Mouse (Mus musculus): ENCODE results near the gene Pakap. TPM values are rescaled to one million over a fixed set of nuclear protein-coding genes. Genes with fewer than 3 reads are reported as not detected.

Pakap gene
- polyA plus RNA-seq, 1 experiment from 2014 or later: 25.3 TPM

- WGBS: 89% methylated on average over 1 of the region's 1 CpGs
- H3K4me3 ChIP-seq: no peak overlapping the region
- no peak for DNase-seq (ENCODE audit: low spot score)
- H3K36me3 ChIP-seq: no peaks in the 10 kb centered on the region
- no peak overlapping the region for H3K27ac ChIP-seq
- H3K9me3 ChIP-seq: no peaks in the 10 kb centered on the region
- H3K4me1 ChIP-seq (replicated peaks): peaks cover 24% of the 10 kb centered on the region
- peaks cover 16% of the 10 kb centered on the region for H3K27me3 ChIP-seq (ENCODE audit: insufficient read depth, poor library complexity, severe bottlenecking)
Measured at GRCm38 (mm10) chr4:57719370-57719769, 151.4 kb downstream of the Pakap start.

GRCm38 (mm10) chr4:57720869-57721361, 152.9 kb downstream of the Pakap start:
- 0 out of 2 replicates have a peak, but pooled peaks cover 4% of the 10 kb centered on the region for H3K27me3 ChIP-seq (ENCODE audit: insufficient read depth, poor library complexity, severe bottlenecking)
- H3K4me1 ChIP-seq (replicated peaks): peaks cover 25% of the 10 kb centered on the region
- no peaks in the 10 kb centered on the region for H3K9me3 ChIP-seq
- no peak overlapping the region for H3K4me3 ChIP-seq
- 23% methylated on average over 7 of the region's 7 CpGs for WGBS
- peak overlapping the region; percentile 45; the same call in 1 of the 2 replicates for H3K27ac ChIP-seq
- H3K36me3 ChIP-seq: no peaks in the 10 kb centered on the region
- DNase-seq (ENCODE audit: low spot score): peak; percentile 32

- DNase-seq (ENCODE audit: low spot score): no peak
- H3K36me3 ChIP-seq: no peaks in the 10 kb centered on the region
- no peak overlapping the region for H3K4me3 ChIP-seq
- H3K4me1 ChIP-seq (replicated peaks): peaks cover 18% of the 10 kb centered on the region
- WGBS: 91% methylated on average over 4 of the region's 4 CpGs
- H3K27me3 ChIP-seq (ENCODE audit: insufficient read depth, poor library complexity, severe bottlenecking): peaks cover 4% of the 10 kb centered on the region; the same call in 1 of the 2 replicates
- no peaks in the 10 kb centered on the region for H3K9me3 ChIP-seq
- no peak overlapping the region for H3K27ac ChIP-seq
Measured at GRCm38 (mm10) chr4:57722296-57722695, 154.3 kb downstream of the Pakap start.

GRCm38 (mm10) chr4:57723659-57724058, 155.7 kb downstream of the Pakap start:
- no peaks in the 10 kb centered on the region for H3K9me3 ChIP-seq
- DNase-seq (ENCODE audit: low spot score): peak; percentile 15
- WGBS: 62% methylated on average over 2 of the region's 2 CpGs
- H3K4me3 ChIP-seq: no peak overlapping the region
- H3K27me3 ChIP-seq (ENCODE audit: insufficient read depth, poor library complexity, severe bottlenecking): no peaks in the 10 kb centered on the region; the same call in 1 of the 2 replicates
- no peaks in the 10 kb centered on the region for H3K36me3 ChIP-seq
- H3K27ac ChIP-seq: no peak overlapping the region
- peaks cover 11% of the 10 kb centered on the region; the same call in 1 of the 2 replicates for H3K4me1 ChIP-seq (replicated peaks)

GRCm38 (mm10) chr4:57725569-57725968, 157.6 kb downstream of the Pakap start:
- H3K27ac ChIP-seq: 0 out of 2 replicates have a peak overlapping the region, but pooled peaks have one; percentile 6

GRCm38 (mm10) chr4:57728611-57729183, 160.7 kb downstream of the Pakap start:
- WGBS: 92% methylated on average over 4 of the region's 4 CpGs
- 0 out of 2 replicates have a peak, but pooled peaks cover 6% of the 10 kb centered on the region for H3K4me1 ChIP-seq (replicated peaks)
- no peak for DNase-seq (ENCODE audit: low spot score)
- H3K27ac ChIP-seq: no peak overlapping the region
- H3K36me3 ChIP-seq: no peaks in the 10 kb centered on the region
- H3K27me3 ChIP-seq (ENCODE audit: insufficient read depth, poor library complexity, severe bottlenecking): no peaks in the 10 kb centered on the region; the same call in 1 of the 2 replicates
- no peak overlapping the region for H3K4me3 ChIP-seq
- H3K9me3 ChIP-seq: no peaks in the 10 kb centered on the region

More at GRCm38 (mm10) chr4:57725569-57725968, 157.6 kb downstream of the Pakap start:
- WGBS: 85% methylated on average over 1 of the region's 1 CpGs
- Histone ChIP-seq H3K36me3 (no peaks in the 10 kb centered on the region), H3K9me3 (no peaks in the 10 kb centered on the region), H3K4me1 (replicated peaks) (peaks cover 10% of the 10 kb centered on the region; the same call in 1 of the 2 replicates), H3K4me3 (no peak overlapping the region), H3K27me3 (ENCODE audit: insufficient read depth, poor library complexity, severe bottlenecking) (no peaks in the 10 kb centered on the region; the same call in 1 of the 2 replicates)
- DNase-seq (ENCODE audit: low spot score): no peak

GRCm38 (mm10) chr4:57730047-57730446, 162.1 kb downstream of the Pakap start:
- 94% methylated on average over 6 of the region's 6 CpGs for WGBS
- Histone ChIP-seq H3K36me3 (no peaks in the 10 kb centered on the region), H3K4me1 (replicated peaks) (0 out of 2 replicates have a peak, but pooled peaks cover 6% of the 10 kb centered on the region), H3K27me3 (ENCODE audit: insufficient read depth, poor library complexity, severe bottlenecking) (no peaks in the 10 kb centered on the region; the same call in 1 of the 2 replicates), H3K4me3 (no peak overlapping the region), H3K27ac (no peak overlapping the region), H3K9me3 (no peaks in the 10 kb centered on the region)
- no peak for DNase-seq (ENCODE audit: low spot score)

GRCm38 (mm10) chr4:57730801-57731598, 163.0 kb downstream of the Pakap start:
- H3K4me3 ChIP-seq: no peak overlapping the region
- H3K9me3 ChIP-seq: no peaks in the 10 kb centered on the region
- WGBS: 86% methylated on average over 11 of the region's 11 CpGs
- no peaks in the 10 kb centered on the region for H3K36me3 ChIP-seq
- no peaks in the 10 kb centered on the region; the same call in 1 of the 2 replicates for H3K27me3 ChIP-seq (ENCODE audit: insufficient read depth, poor library complexity, severe bottlenecking)
- H3K4me1 ChIP-seq (replicated peaks): 0 out of 2 replicates have a peak, but pooled peaks cover 4% of the 10 kb centered on the region
- no peak for DNase-seq (ENCODE audit: low spot score)
- H3K27ac ChIP-seq: no peak overlapping the region

- H3K27me3 ChIP-seq (ENCODE audit: insufficient read depth, poor library complexity, severe bottlenecking): no peaks in the 10 kb centered on the region
- 0 out of 2 replicates have a peak, but pooled peaks cover 2% of the 10 kb centered on the region for H3K4me1 ChIP-seq (replicated peaks)
- DNase-seq (ENCODE audit: low spot score): no peak
- H3K36me3 ChIP-seq: no peaks in the 10 kb centered on the region
- WGBS: 86% methylated on average over 5 of the region's 5 CpGs
- H3K27ac ChIP-seq: no peak overlapping the region
- H3K4me3 ChIP-seq: no peak overlapping the region
- H3K9me3 ChIP-seq: no peaks in the 10 kb centered on the region
Measured at GRCm38 (mm10) chr4:57732351-57732750, 164.4 kb downstream of the Pakap start.

- H3K27ac ChIP-seq: no peak overlapping the region
- WGBS: 84% methylated on average over 3 of the region's 3 CpGs
- no peak overlapping the region for H3K4me3 ChIP-seq
- H3K9me3 ChIP-seq: no peaks in the 10 kb centered on the region
- no peaks in the 10 kb centered on the region for H3K27me3 ChIP-seq (ENCODE audit: insufficient read depth, poor library complexity, severe bottlenecking)
- H3K36me3 ChIP-seq: no peaks in the 10 kb centered on the region
- 0 out of 2 replicates have a peak, but pooled peaks cover 2% of the 10 kb centered on the region for H3K4me1 ChIP-seq (replicated peaks)
- no peak for DNase-seq (ENCODE audit: low spot score)
Measured at GRCm38 (mm10) chr4:57733445-57733844, 165.5 kb downstream of the Pakap start.

- H3K27ac ChIP-seq: no peak overlapping the region
- no peaks in the 10 kb centered on the region for H3K9me3 ChIP-seq
Measured at GRCm38 (mm10) chr4:57735426-57735825, 167.4 kb downstream of the Pakap start.

GRCm38 (mm10) chr4:57738856-57739552, 171.0 kb downstream of the Pakap start:
- DNase-seq (ENCODE audit: low spot score): no peak
- Histone ChIP-seq H3K27ac (no peak overlapping the region), H3K9me3 (no peaks in the 10 kb centered on the region), H3K27me3 (ENCODE audit: insufficient read depth, poor library complexity, severe bottlenecking) (no peaks in the 10 kb centered on the region), H3K36me3 (no peaks in the 10 kb centered on the region), H3K4me3 (no peak overlapping the region), H3K4me1 (replicated peaks) (peaks cover 11% of the 10 kb centered on the region)
- 49% methylated on average over 8 of the region's 8 CpGs for WGBS

More at GRCm38 (mm10) chr4:57735426-57735825, 167.4 kb downstream of the Pakap start:
- Histone ChIP-seq H3K27me3 (ENCODE audit: insufficient read depth, poor library complexity, severe bottlenecking) (no peaks in the 10 kb centered on the region), H3K36me3 (no peaks in the 10 kb centered on the region), H3K4me3 (no peak overlapping the region), H3K4me1 (replicated peaks) (peaks cover 13% of the 10 kb centered on the region)
- no peak for DNase-seq (ENCODE audit: low spot score)
- WGBS: 83% methylated on average over 5 of the region's 5 CpGs
